Mouse (Mus musculus): ENCODE measurements around the gene Dut. TPM values are rescaled to one million over a fixed set of nuclear protein-coding genes. Genes with fewer than 3 reads are reported as not detected.

Gene Dut
- 1 to 10 TPM; 6.8 TPM for total RNA-seq (2021)
- long read RNA-seq, experiment 1, transcript Dut-202 (7 exons, 1,020 nt) = major isoform, 7 of 14 reads
- long read RNA-seq, experiment 1, partial matches to known transcripts = 0 of 14 reads
- long read RNA-seq, experiment 1, other reads (novel, unspliced or antisense) = 6 of 14 reads
- long read RNA-seq, experiment 2, partial matches to known transcripts = 0 of 4 reads
- long read RNA-seq, experiment 2, other reads (novel, unspliced or antisense) = 2 of 4 reads

DNA sequence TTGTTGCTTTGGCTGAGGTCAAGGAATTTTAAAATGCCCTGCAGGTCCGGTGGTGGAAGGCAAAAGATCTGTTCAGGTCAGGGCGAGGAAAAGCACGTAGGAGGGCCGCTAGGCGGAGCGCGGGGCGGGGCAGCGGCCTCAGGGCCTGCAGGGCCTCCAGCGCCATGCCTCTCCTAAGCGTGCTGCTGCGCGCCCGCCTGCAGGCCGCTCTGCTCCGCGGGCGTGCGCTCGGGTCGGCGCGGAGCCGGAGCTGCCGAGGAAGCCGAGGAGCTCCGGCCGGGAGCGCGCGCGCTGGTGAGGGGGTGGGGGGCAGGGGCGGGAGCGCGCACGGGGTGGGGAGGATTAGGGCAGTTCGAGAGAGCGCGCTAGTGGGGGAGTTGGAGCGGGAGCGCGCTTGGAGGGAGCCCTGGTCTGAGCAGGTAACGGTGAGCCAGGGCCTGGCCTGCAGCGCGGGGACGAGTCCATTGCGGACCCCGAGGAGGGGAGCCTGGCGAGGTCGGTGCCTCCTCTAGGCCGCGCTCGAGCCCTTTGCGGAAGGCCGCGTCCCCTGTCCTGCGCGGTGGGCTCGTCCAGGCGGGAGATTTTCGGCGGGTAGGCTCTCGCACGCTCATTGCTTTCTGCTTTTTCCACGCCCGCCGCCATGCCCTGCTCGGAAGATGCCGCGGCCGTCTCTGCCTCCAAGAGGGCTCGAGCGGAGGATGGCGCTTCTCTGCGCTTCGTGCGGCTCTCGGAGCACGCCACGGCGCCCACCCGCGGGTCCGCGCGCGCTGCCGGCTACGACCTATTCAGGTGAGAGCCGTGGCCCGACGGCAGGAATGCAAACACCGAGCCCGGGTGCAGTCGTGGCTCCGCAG lies at the start of gene Dut:
Dut (plus strand) TSS at position 83 of the 854 bp plus-strand sequence.
- peak; percentile 90 for DNase-seq (ENCODE audit: low spot score)

DNA sequence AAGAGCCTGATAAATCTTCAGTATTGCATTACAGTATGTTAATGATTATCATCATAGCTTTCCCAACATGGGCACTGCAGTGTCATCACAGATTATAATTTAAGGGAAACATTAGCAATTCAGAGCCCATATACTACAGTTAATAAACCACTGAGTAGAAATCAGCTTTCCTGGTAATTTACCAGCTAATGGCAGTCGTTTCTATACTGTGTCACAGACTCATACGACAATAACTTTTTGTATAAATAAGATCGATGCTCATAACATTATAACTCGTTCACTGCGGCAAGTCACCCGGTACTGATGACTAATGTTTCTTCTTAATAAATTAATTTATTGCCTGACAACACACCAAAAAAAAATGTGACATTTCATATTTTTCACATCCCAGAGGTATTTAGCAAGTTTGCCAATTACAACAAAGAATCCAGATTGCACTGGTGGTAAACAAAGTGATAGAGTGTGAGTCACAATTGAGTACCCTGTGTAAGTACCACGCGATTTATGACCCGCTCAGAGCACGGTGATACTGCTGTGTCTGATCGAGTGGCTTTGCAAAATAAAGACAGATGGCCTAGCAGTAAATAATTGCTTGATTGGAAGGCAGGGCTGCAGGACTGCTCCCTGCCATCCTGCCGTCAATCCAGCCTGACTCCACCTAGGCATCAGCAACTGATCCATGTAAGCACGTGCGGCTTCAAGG lies 37.9 kb upstream of the Dut start:
- no peak for DNase-seq (ENCODE audit: low spot score)

DNA sequence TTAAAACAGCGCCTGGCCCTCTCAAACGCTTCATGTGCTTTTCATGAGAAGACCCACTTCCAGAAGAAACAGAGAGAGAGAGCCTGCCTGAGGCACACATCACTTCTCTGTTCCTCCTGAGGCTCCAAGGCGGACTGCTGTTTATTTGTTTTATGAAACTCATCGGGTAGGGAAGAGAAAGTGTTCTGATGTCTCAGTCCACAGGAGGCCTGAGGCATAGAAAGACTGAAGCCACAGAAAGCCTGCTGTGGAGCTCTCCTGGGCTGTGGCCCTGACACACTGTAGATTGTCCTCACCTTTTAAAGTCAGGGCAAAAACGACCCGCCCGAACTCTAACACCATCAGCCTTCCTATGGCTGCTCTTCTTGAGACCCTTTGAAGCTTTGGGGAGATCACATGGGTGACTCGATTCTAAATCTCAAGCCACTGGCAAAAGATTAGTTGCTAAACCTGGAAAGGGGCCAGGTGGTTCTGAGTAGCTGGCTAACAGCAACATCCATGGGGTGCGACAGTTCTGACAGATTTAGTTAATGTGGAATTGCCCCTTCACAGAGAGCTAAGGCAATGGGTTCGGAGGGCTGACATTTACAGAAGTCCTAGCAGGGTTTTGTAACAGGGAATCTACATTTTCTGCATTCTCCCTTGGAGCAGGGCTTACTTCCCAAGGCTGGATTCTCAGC lies 35.0 kb upstream of the Dut start:
- no peak for DNase-seq (ENCODE audit: low spot score)

DNA sequence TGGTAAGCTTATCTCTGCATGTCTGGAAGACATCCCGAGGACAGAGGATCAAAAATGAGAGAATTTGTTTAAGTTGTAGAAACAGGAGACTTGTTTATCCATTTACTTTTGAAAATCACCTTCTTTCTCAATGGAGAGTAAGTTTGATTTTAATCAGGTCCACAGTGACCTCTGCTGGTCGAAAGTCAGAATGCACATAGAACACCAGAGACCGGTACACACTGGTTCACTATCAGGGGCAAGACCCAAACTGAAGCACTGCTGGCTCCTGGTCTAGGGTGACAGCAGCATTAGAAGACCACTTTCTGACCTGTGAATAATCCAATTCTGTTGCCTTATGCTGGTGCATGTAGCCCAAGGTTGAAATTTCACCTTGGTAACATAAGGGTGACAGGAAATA lies 32.4 kb upstream of the Dut start:
- peak; percentile 60 for DNase-seq (ENCODE audit: low spot score)

DNA sequence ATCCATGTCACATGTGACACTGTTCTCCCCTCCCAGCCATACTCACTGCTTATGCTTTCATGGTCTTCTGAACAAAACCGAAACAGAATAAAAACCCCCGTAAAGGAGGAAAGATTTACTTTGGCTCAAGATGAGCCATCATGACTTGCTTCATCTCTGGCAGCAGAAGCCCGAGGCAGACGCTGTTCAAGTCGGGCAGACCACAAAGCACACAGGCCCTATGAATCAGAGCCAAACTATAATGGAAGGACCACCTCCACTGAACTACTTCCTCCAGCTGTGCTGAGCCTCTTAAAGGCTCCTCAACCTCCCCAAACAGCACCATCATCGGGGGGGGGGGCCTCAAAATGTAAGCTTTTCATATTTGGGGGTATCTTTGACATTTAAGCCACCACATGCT lies 29.7 kb upstream of the Dut start:
- no peak for DNase-seq (ENCODE audit: low spot score)

DNA sequence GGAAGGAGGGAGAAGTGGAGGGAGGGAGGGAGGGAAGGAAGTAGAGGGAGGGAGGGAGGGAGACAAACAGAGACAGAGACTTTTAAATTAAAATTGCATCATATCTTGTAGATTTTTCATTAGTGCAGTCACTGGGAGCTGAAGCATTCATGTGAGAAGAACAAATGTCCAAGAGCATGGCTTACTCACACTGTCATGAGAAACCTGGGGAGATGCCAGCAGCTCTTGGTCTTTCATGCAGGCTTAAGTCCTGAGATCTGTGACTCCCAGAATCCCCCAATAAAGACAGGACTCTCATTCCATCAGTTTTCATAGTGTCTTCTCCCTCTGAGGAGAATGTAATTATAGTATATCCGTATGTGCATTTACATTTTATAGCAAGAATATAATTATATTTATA lies 28.4 kb upstream of the Dut start:
- no peak for DNase-seq (ENCODE audit: low spot score)

DNA sequence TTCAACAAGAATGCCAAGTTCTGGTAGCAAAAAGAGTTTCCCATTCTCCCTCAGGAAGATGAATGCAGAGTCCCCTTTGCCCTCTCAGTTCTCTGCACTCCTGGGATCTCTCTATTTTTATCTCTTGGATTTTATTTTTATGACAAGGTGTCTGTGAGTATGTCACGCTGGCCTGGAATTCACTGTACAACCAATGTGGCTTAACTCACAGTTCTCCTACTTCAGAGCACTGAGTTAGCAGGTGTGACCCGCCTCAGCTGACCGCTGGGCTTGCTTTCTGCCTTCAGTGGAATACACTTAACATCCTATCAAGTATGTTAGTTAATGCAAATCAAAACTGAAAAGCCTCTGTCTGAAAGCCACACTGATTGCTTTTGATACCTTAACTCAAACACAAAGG lies 27.7 kb upstream of the Dut start:
- no peak for DNase-seq (ENCODE audit: low spot score)

DNA sequence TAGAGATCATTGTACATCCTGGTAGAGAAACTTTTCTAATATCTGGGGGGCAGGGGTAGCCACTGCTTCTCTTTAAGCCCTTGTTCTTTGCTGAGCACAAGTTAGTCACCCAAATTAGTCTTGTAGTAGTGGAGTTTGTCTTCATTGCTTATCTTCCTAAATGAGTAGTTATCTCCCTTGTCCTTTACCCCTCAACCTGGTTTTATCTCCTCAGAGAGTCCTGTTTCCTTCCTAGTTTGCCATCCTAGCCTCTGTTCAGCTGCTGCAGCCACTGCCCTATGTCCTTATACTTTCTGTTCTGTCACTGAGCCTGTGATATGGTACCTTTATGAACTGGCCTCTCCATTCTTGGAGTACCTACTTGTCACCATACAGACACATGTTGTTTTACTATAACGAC lies 25.3 kb upstream of the Dut start:
- DNase-seq (ENCODE audit: low spot score) = no peak

DNA sequence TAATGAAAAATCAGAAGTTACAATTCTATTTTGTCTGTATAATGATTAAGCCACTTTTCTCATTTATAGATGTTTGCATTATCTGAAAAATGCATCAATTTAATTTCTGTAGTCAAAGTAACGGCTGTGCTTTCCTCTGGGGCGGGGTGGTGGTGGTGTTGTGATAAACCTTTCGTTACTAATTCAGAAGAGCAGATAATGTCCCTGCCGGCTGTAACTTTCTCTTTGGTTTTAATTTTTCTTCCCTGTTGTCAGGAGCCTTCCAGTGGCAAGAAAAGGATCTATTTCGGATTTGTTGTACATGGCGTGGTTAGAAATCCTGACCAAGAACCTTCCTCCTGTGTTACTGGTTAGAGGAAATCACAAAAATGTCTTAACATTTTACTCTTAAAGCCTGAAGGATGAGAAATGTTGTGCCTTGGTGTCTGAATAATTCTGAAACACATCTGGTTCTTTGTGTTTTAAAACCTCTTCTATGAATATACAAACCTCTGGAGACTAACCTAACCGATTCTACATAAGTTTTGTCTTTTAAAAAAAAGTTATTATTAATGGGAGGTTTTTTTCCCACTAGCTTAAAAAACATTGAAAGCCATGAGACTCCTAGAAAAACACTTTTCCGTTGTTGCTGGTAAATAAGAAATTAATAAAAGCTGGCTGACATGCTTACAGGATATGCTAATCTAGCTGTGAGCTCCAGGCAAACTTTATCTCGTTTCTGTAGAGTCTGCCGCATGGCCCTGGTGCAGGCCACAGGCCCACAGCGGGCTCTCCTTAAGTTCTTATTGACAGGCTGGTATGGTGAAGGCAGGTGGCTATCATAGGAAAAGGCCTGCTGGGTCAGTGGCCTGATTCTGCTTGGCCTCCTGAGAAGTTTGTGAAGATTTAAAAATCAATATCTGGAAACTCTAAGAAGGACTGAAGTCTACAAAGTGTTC lies 18.2 kb upstream of the Dut start:
- DNase-seq (ENCODE audit: low spot score) = no peak

DNA sequence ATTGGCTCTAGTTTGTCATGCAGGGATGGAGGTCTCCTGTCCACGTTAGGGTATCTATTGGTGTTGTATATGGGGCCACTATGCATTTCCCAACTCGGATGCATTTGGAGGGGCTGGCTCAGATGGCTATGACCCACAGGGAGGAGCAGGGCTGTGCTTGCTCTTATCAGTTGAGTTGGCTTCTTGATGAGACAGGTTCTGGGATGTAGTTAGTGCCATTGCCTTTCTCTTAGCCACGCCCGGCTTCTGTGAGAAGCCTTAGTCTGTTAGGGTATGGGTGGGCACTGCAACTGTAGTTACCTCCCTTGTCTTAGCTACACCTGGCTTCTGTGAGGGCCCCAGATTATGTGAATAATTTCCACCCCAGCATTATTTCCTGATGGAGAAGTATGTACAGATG lies 14.8 kb upstream of the Dut start:
- DNase-seq (ENCODE audit: low spot score) = no peak

DNA sequence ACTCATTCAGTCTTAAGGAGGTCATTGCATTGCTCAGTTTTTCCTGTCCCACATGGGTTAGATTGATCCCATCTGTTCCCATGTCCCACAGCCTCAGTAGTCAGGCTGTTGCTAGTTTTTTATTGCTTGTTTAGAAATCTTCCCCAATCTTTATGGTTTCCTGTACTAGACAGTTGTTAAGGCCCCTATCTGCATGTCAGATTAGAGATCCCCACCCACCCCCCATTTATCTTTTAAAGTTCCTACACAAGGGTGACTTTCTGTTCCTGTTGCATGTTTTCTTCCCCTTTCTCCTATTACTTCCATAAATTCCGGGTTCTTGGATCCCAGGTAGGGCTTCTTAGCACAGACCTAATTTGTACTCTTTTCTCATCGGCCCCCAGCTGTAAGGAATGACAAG lies 13.5 kb upstream of the Dut start:
- DNase-seq (ENCODE audit: low spot score) = no peak

DNA sequence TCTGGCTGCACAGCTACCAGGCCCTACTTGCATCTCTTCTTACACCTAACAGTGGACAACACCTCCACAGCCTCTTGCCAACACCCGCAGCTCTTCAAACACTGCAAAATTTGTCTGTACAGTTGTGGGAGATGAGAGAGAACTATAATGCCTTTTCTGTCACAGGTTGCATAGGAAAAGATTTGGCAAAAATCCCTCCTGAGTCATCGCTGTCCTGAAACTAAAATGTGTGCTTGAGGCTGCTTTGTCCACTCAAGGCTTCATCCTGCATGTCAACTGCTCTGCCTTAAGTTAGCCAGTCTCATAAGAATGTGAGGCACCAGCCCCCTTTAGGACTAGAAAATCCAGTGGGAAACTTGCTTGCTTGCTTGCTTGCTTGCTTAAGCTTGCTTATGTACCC lies 12.9 kb upstream of the Dut start:
- DNase-seq (ENCODE audit: low spot score) = no peak

DNA sequence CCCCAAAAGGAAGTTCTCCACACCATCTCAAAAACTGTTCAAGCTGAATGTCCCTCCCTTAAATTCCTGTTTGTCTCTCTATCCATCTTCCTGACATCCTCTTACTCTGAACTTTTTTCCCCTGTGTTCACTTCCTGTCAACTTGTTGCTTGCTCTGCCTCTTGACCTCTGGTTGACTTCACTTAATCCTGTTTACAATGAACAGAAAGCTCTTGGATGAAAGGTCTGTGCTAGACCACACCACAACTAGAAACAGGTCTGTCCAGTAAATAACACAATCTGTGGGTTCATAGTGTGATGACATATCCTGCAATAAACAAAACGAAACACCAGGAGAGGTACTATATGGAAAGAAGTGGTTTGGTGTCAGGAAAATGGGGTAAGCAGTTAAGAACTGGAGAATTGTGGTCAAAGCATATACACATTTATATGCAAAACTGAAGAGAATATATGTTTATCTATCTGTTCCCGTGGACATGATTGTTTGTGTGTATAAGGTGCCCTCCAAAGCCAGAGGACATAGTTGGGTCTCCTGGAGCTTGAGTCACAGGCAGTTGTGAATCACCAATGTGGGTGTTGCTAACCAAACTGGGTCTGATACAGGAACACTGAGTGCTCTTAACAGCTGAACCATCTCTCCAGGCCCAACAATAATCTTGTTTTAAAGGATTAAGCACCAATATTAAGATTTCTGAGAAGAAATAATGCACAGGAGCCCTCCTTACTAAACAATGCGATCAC lies 1.3 kb upstream of the Dut start:
- no peak for DNase-seq (ENCODE audit: low spot score)

DNA sequence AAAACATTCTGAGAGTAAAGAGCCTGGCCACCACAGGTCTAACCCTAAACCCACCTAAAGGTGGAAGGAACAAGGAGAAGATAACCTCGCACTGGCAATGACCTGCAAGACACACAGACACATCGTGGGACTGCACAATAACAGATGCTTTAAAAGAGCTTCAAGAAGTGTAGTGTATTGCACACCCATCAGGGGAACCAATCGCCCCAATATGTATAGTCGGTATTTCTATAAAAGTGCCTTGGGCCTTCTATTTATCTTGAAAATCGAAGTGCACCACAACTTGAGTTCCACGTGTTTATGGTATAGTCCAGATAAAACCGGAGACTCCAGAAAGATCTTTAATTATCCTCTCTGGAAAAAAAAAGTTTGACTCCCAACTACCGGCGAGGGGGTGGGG lies 321 bp upstream of the Dut start:
- no peak for DNase-seq (ENCODE audit: low spot score)

DNA sequence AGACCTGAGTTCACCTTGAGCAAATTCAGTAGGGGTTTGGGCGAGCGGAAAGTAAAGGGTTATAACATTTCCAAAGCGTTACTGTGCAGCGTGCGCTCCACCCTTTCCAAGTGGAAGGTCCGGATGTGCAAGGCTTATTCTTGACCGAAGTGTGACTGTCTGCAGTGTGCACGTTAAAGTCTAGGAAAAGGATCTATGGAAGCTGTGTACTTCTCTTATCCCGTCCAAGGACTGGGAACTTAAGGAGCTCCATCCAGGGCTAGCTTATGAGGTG lies 909 bp downstream of the Dut start:
- no peak for DNase-seq (ENCODE audit: low spot score)

DNA sequence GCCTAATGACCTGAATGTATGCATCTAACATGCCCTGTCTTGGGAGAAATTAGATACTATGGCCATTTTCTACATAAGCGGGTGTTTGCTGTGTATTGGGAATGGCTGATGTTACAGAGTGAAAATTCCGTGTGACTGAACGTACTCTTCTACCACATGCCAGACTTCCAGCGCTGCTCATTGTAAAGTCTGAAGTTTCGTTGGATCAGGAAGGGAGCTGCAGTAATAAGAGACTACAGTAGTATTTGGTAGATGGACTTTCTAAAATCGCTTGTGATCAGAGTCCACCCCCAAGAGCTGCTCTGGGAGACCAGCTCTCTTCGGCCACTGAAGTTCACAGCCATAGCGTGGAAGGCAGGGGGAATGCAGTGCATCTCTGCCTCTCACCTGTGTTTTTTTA lies 1.3 kb downstream of the Dut start:
- DNase-seq (ENCODE audit: low spot score) = no peak

DNA sequence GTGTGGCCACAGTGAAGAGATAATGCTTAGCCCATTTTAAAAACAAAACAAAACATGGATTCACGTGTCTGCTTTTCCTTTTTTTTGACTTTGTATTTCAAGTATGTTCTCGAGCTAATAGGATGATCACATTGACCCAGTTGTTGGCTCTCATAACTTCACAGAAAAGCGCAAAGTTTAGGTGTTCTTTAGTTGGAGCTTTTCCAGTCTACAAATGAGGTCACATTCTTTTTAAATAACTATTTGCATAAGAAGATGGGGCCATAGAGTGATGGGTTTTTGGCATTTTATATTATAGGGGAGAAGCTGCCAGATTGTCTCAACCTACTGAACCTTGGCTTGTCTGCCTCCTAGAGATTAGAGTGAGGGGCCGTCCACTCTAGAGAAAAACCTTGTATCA lies 2.3 kb downstream of the Dut start:
- no peak for DNase-seq (ENCODE audit: low spot score)

DNA sequence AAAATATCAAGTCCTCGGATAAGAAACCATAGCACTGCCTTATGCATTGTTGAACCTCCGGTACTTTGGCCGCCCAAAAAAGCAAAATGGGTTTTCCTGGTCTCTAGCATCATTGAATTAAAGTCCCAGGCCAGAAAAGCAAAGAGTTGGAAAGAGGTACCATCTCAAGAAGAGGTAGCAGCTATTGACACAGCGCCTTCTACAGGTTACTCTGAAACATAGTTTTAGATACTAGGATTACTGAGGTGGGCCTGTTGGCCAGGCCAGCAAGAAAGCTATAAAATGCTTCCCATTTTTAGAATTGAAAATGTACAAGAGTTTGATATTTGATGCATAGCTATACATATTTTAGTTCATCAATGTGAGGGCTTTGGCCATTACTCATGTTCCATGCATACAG lies 2.9 kb downstream of the Dut start:
- no peak for DNase-seq (ENCODE audit: low spot score)

DNA sequence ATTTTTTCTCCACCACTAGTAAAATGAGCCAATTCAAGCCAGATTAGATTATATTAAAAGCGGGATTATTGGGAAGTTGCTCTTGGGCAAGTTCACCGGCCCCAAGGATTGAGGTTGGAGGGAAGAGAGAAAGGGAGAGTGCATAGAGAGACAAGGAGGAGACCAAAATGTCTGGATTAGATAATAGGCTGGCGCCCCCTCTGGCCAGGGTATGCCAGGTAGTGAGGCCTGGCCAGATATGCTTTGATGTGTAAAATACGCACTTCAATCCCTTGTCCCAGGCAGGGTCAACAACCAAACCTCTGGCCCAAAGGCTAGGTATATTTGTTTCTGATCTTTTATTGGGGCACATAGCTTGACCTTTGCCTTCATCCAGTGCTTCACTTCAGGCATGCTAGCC lies 4.8 kb downstream of the Dut start:
- no peak for DNase-seq (ENCODE audit: low spot score)

DNA sequence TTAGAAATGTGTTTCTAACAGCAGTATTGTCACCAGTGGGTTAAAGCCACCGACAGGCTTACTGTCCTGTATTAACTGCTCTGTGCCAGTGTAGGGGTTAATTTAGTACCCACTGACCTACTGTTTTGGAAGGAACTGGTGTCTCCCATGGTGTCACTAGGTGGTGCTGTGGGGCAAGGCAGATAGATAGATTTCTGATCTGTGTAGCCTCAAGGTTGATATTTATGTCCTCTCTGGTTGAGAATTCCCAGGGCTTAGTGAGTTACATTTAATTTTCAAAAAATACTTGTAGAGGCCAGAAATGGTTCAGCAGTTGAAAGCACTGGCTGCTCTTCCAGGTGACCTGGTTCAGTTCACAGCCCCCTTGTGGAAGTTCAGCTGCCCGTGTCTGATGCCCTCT lies 5.3 kb downstream of the Dut start:
- peak; percentile 52 for DNase-seq (ENCODE audit: low spot score)

DNA sequence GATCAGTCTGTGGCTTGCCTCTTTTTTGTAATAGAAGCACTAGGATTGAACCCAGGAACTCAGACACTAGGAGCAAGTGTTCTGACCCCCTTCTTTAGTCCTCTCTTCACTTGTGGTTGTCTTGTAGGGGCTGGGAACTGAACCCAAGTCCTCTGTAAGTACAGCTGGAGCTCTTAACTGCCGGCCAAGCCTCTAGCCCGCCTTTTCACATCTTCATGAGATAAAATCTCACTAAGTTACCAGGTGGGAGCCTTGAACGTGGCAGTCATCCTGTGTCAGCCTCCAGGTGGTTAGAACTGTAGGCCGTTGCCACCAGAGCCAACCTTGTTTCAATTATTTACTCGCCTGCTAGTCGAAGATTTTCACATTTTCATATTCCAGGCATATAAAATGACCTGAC lies 6.7 kb downstream of the Dut start:
- DNase-seq (ENCODE audit: low spot score) = no peak
